Mouse (Mus musculus) testis, adult 2 months (tissue): ENCODE measurements around the gene Mtmr3. TPM values are rescaled to one million over a fixed set of nuclear protein-coding genes. Genes with fewer than 3 reads are reported as not detected.

Experiments
- H3K27ac ChIP-seq: fragments of 200-500 bp; 2 replicates; pipeline ENCODE4 v1.5.1; 2012; ENCODE audit warnings: low read depth, low read length; ENCODE audit not compliant: control insufficient read depth, insufficient read depth
- H3K27me3 ChIP-seq: fragments of 200-500 bp; 2 replicates; pipeline ENCODE4 v1.6.1; 2012; ENCODE audit warnings: mild to moderate bottlenecking, low read length, moderate library complexity; ENCODE audit not compliant: control insufficient read depth, insufficient read depth
- H3K36me3 ChIP-seq: fragments of 200-500 bp; 2 replicates; pipeline ENCODE4 v1.6.1; 2012; ENCODE audit warnings: mild to moderate bottlenecking, low read length; ENCODE audit not compliant: control insufficient read depth, insufficient read depth
- H3K4me1 ChIP-seq: fragments of 200-500 bp; 2 replicates; pipeline ENCODE4 v1.6.1; 2012; ENCODE audit warnings: low read length; ENCODE audit not compliant: control insufficient read depth, insufficient read depth
- H3K4me3 ChIP-seq: fragments of 200-500 bp; 2 replicates; pipeline ENCODE4 v1.5.1; 2012; ENCODE audit warnings: low read depth, mild to moderate bottlenecking, low read length, moderate library complexity, mixed read lengths; ENCODE audit not compliant: control insufficient read depth
- CTCF ChIP-seq: fragments of 200-500 bp; IDR thresholded peaks from 2 replicates; pipeline ENCODE4 v1.5.1; 2012; ENCODE audit warnings: low read depth, mild to moderate bottlenecking, inconsistent platforms, low read length, moderate library complexity; ENCODE audit not compliant: control insufficient read depth, insufficient read depth, insufficient replicate concordance
- POLR2A ChIP-seq: fragments of 200-500 bp; IDR thresholded peaks from 2 replicates; pipeline ENCODE4 v1.6.1; 2012; ENCODE audit warnings: low read depth, mild to moderate bottlenecking, inconsistent platforms, low read length, moderate library complexity; ENCODE audit not compliant: control insufficient read depth
- polyA plus RNA-seq: library from polyadenylated mRNA; depleted of rRNA; stranded (reverse); fragments of >200 nt; gene quantifications from 2 replicates; pipeline ENCODE4 v1.2.3, GENCODE M21; 2012

Mtmr3 gene
- polyA plus RNA-seq, 1 experiment = 23.4 TPM

GRCm38 (mm10) chr11:4506486-4506885 is 88.2 kb downstream of the Mtmr3 start:
- Histone ChIP-seq H3K36me3 (peaks cover 5% of the 10 kb centered on the region), H3K27ac (no peak overlapping the region), H3K4me3 (no peak overlapping the region), H3K27me3 (no peaks in the 10 kb centered on the region), H3K4me1 (no peaks in the 10 kb centered on the region)
- no peak for TF ChIP-seq CTCF
- TF ChIP-seq POLR2A = no peak

GRCm38 (mm10) chr11:4502206-4502605 is 92.5 kb downstream of the Mtmr3 start:
- peaks cover 3% of the 10 kb centered on the region for H3K36me3 ChIP-seq
- TF ChIP-seq CTCF = no peak
- no peak for TF ChIP-seq POLR2A

GRCm38 (mm10) chr11:4500826-4501225 is 93.8 kb downstream of the Mtmr3 start:
- H3K36me3 ChIP-seq = peaks cover 1% of the 10 kb centered on the region

More at GRCm38 (mm10) chr11:4502206-4502605, 92.5 kb downstream of the Mtmr3 start:
- H3K4me3 ChIP-seq = no peak overlapping the region
- H3K27ac ChIP-seq = no peak overlapping the region
- H3K4me1 ChIP-seq = no peaks in the 10 kb centered on the region; the same call in 1 of the 2 replicates
- no peaks in the 10 kb centered on the region for H3K27me3 ChIP-seq

GRCm38 (mm10) chr11:4500261-4500660 is 94.4 kb downstream of the Mtmr3 start:
- peaks cover 1% of the 10 kb centered on the region for H3K36me3 ChIP-seq
- no peak overlapping the region for H3K4me3 ChIP-seq
- no peak overlapping the region for H3K27ac ChIP-seq
- no peaks in the 10 kb centered on the region for H3K27me3 ChIP-seq
- TF ChIP-seq CTCF (no peak), POLR2A (no peak)
- H3K4me1 ChIP-seq = no peaks in the 10 kb centered on the region; the same call in 1 of the 2 replicates

More at GRCm38 (mm10) chr11:4500826-4501225, 93.8 kb downstream of the Mtmr3 start:
- H3K27ac ChIP-seq = no peak overlapping the region
- no peaks in the 10 kb centered on the region for H3K27me3 ChIP-seq
- no peak for TF ChIP-seq CTCF
- no peak for TF ChIP-seq POLR2A
- H3K4me1 ChIP-seq = no peaks in the 10 kb centered on the region; the same call in 1 of the 2 replicates
- H3K4me3 ChIP-seq = no peak overlapping the region

- H3K27me3 ChIP-seq = no peaks in the 10 kb centered on the region
- no peak overlapping the region for H3K27ac ChIP-seq
- H3K4me3 ChIP-seq = no peak overlapping the region
- H3K36me3 ChIP-seq = peaks cover 2% of the 10 kb centered on the region
- no peaks in the 10 kb centered on the region; the same call in 1 of the 2 replicates for H3K4me1 ChIP-seq
- TF ChIP-seq POLR2A = no peak
- TF ChIP-seq CTCF = no peak
Observed at GRCm38 (mm10) chr11:4499456-4499855, 95.2 kb downstream of the Mtmr3 start.

- peaks cover 2% of the 10 kb centered on the region for H3K36me3 ChIP-seq
Observed at GRCm38 (mm10) chr11:4498774-4499173, 95.9 kb downstream of the Mtmr3 start.

GRCm38 (mm10) chr11:4497501-4498118 is 97.1 kb downstream of the Mtmr3 start:
- H3K27me3 ChIP-seq = no peaks in the 10 kb centered on the region
- H3K4me1 ChIP-seq = no peaks in the 10 kb centered on the region; the same call in 1 of the 2 replicates
- H3K4me3 ChIP-seq = no peak overlapping the region
- TF ChIP-seq POLR2A = no peak
- H3K27ac ChIP-seq = peak overlapping the region; percentile 36; the same call in 1 of the 2 replicates
- peaks cover 2% of the 10 kb centered on the region for H3K36me3 ChIP-seq

More at GRCm38 (mm10) chr11:4498774-4499173, 95.9 kb downstream of the Mtmr3 start:
- H3K27ac ChIP-seq = no peak overlapping the region
- H3K4me1 ChIP-seq = no peaks in the 10 kb centered on the region; the same call in 1 of the 2 replicates
- H3K27me3 ChIP-seq = no peaks in the 10 kb centered on the region
- no peak overlapping the region for H3K4me3 ChIP-seq
- no peak for TF ChIP-seq POLR2A
- no peak for TF ChIP-seq CTCF

- Histone ChIP-seq H3K4me1 (no peaks in the 10 kb centered on the region; the same call in 1 of the 2 replicates), H3K27ac (no peak overlapping the region), H3K27me3 (no peaks in the 10 kb centered on the region), H3K4me3 (no peak overlapping the region), H3K36me3 (peaks cover 2% of the 10 kb centered on the region)
- TF ChIP-seq CTCF (no peak), POLR2A (no peak)
Observed at GRCm38 (mm10) chr11:4495021-4495540, 99.6 kb downstream of the Mtmr3 start.
